Mouse (Mus musculus): ENCODE measurements at regions not wholly inside any gene's neighbourhood (a gene's known extent, or its start where the extent isn't known, plus 50 kb on each side); places are given as distances from the start of the nearest gene placed in this dataset.

DNA sequence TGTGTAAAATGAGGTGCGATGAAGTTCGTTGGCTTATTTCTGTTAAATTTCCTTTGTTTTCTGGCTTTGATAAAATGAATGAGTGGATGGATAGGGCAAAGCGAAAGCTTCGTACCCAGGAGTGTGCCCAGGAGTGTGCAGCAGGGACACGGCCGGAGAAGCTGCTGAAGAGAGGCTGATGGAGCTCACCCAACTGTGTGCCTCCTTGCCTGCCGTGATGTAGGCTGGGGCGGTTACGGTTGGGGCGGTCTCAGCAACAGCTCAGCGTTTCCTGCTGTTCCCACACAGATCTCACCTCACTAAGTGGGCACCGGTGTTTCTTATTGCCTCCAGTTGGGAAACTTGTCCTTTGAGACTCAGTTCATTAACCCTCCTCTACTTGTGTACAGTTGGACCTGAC is 208.2 kb upstream of the Ttc29 start:
- no peak for DNase-seq (ENCODE audit: low read depth, low spot score)

DNA sequence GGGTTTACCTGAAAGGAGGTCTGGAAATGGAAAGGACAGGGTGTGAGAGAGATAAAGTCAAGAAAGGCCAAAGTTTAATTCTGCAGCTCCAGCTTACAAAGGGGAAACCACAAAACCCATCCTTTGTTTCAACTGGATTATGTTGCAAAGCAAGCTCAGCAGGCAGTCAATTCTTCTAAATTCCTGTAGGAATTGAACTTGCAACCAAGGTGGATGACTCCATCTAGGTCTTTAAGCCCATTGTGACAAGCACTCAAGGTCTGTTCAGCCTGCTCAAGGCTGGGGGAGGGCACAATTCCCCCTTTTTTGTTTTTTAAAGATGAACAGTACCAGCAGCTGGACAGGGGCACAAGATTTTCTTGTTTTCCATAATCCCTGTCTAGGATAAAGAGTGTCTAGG is 200.0 kb upstream of the Ttc29 start:
- DNase-seq (ENCODE audit: low read depth, low spot score), result no peak

DNA sequence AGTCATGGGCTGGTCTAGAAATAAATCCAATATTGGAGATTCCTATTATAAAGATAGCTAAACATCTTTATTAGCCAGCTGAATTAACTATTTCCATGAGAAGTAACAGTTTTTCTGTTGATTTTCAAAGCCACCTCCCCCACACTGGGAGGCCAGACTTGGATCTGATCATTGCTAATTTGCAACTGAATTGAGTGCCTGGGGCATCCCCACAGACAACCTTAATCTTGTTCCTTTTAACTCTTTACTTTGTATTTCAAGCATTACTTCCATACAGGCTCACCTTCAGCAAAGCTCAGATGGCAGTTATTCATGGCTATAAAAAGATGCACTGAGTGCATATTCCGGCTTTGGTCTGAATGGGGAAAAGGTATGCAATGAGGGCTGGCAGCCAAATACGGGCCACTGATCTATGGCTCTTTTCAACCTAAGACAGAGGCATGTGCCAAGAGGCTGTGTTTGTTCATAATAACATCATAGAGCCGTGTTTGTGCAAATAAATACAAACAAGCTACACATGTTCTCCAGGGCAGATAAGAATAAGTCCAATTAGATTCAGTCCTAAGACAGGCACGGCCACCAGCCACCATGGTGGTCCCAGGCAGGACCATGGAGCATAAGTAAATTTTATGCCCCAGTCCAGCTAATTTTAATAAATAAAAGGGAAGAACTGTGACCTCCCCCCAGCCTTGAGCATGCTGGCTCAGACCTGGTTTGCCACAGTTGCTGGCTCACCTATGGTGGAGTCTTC is 194.5 kb upstream of the Ttc29 start:
- DNase-seq (ENCODE audit: low read depth, low spot score), result no peak

DNA sequence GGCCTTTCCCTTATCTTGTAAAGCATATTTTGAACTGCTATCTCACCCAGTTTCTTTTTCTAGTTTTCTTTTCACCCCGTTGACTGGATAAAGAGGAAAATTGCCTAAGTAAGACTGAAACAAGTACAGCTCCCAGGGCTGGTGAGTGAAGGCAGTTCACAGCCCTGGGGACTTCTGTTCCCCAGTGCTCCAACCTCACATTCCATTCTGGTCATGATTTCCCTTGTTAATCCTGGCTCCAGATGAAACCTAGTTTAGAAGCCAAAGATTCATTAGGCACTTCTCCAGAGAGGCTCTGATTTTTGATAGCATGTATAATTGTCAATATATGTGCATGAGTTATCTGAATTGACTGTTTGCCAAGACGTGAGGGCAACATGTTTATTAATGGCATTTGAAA is 191.6 kb upstream of the Ttc29 start:
- no peak for DNase-seq (ENCODE audit: low read depth, low spot score)

DNA sequence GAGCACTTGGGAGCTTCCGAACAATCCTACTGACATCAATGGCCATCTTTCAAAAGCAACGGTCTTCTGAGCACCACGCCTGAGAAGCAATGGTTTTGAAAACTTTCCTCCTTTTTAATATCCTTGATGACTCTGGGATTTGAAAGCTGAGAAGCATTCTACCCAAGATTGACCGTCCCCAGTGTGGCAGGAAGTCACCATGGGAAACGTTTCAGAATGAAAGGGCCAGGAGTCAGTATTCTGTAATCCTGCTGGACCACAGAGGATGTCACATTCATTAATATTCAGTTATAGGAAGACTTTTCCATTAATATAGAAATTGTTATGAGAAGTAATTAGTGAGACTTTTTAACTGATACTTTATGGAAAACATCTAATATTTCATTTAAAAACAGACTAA is 190.1 kb upstream of the Ttc29 start:
- no peak for DNase-seq (ENCODE audit: low read depth, low spot score)

DNA sequence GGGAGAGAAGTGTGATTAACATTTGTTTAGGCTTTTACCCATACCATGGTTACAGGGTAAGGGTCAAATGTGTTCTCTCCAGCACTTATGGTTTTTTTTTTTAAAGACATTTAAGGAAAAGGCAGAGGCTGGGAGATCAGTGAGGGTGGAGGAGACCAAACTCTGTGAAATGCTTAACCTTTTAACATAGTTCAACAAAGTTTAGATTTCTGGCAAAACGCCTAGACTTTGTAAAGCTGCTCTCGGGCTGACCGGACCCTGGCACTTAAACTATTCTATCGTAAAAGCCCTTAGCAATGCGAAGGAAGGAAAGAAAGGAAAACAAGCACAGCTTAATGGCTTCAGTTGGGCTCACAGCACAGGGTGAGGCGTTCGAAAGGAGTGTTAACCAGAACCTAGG is 189.6 kb upstream of the Ttc29 start:
- DNase-seq (ENCODE audit: low read depth, low spot score), result no peak

DNA sequence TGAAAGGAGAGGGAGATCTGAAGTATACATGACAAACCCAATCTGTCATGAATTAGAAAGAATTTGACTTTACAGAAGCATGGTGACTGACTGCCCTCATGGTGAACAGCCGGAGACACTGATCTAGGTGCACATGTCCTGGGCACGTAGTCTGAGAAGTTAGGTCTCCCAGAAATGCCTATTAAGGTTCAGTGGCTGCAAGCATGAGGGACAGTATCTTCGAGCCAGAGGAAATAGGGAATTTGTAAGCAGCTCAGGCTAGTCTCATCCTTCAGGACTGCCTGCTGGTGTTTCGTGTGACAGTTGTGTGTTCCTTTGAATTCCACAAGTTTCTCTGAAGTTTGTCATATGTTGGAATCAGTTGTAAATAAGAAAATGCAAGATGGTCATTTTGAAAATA is 189.2 kb upstream of the Ttc29 start:
- no peak for DNase-seq (ENCODE audit: low read depth, low spot score)

DNA sequence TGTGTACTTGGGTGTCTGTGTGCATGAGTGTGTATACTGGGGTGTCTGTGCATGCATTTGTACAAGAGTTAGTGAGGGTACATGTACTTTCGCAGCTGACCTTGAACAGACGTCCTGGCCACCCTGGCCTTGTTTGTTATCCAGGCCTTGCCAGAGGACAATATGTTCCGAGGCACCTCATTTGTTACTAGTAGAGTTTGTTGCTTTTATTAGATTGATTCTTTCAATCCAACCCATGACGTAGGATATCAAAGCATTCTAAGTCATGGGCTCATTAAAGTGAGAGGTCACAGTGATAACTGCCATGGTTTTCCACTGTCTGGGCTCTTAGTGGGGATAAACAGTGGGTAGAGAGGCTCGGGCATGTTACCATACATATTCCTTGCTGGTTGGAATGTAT is 188.1 kb upstream of the Ttc29 start:
- no peak for DNase-seq (ENCODE audit: low read depth, low spot score)

DNA sequence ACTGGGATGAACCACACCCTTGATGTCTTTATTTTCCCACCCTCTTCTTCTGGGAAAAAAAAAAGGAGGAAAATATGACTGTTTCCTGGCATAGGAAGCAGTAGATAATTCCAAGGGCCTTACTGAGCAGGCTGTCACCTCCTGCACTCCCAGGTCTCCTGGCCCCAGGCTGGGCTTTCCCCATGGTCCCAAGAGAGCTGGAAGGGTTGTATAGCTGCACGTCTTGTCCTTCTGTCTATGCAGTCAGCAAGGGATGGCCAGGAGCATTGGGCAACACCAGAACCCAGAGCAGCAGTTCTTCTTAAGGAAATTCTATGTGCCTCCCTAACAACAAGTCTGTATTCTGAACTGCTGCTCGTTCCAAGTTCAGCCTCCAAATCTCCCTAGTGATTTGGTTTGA is 185.7 kb upstream of the Ttc29 start:
- DNase-seq (ENCODE audit: low read depth, low spot score), result no peak

DNA sequence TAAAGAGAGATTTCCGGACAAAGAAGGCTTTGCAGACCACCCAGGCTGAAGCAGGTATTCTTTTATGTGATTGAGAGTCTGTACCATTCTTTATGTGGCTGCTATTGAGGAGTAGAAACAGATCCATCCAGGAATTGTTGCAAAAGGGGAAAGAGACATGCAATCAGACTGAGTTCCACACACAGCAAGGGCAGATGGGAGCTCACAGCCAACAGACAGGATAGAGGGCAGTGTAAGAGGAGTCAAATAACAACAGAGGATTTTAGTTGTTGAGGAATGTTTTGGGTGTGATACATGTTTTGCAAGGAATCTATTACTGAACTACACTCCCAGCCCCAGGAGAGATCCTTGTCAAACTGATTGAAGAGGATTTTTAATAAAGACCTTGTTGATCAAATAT is 184.2 kb upstream of the Ttc29 start:
- DNase-seq (ENCODE audit: low read depth, low spot score), result no peak

DNA sequence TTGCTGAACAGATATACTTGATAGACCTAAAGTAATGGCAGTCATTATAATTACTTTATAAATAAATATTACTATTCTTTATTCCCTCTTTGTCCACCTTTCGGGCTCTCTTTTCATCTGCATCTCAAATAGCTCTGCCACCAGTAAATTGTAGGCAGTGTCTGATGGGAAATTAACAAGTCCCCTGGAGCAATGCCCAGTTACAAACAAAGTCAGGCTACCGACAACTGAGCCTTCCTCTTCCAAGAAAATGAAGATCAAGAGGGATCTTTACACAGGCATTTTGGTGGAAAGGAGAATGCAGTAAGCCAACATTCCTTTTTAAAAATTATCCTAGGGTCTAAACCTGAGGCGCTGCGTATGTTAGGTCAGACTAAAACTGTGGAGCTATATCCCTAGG is 181.3 kb upstream of the Ttc29 start:
- DNase-seq (ENCODE audit: low read depth, low spot score), result no peak

DNA sequence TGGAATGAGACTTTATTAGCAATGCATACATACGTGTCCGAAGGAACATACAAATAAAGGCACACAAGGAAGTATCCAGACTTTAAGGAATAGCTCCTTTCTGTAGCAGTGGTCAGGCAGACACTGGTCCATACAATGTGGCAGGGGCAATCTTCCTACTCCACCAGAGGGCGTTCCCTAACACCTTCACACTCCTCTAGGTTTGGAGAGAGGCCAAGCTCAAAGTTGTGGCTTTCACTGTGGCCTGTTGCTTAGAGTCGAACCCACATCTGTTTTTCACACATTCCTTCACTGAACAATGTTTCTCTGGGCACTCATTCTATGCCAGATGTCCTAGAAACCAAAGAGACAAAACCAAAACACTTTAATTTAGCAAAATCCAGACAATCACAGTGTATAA is 178.4 kb upstream of the Ttc29 start:
- no peak for DNase-seq (ENCODE audit: low read depth, low spot score)

DNA sequence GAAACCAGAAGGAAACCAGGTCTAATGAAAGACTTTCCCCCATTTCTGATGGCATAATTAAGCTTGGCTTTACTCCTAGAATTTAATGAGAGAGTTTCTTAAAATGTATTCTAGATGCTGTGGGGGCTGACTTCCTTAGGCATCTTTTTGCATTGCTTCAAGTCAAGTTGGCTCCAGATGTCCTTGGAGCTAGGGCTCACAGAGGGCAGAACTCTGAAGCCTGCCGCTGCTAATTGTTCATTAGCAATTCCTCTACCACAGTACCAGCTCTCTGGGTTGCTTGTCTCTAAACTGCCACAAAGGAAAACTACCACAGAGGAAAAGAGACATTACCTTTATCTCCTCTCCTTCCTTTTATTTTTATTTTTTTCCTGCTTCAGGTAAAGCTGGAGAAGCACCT is 175.9 kb upstream of the Ttc29 start:
- DNase-seq (ENCODE audit: low read depth, low spot score), result no peak

DNA sequence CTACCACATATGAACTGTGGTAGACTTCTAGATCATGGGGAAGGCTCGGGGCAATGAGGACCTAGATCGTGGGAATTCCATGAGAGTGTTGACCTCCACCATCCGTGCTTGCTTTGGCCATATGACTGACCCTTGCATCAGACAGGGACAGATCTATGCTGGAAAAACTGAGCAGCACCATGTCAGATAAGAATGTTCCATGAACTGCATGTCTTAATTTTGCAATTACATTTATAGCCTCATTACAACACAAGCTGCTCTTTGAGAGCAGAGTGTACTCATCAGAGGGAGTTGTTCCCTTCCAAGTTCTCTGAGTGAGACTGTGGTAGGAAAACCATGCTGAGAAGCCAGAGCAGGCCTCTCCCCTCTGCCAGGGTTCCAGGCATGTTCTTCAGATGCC is 166.4 kb upstream of the Ttc29 start:
- DNase-seq (ENCODE audit: low read depth, low spot score), result no peak

DNA sequence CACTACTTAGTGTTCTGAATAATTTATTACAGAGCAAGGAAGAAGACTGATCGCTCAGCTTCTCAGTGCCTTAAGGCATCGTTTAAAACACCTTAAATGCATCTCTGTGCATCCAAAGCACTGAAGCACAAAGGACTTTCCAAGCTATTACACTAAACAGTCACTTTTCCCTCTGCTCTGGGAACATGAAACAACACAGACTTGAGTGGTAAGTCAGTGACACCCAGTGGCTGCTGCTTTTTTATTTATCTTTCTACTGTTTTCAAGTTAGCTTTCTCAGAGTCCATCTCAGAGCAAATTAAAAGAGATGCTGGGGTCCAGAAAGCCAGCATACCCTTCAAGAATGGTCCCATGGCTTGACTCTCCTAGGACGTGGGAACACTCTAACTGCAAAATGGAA is 162.3 kb upstream of the Ttc29 start:
- DNase-seq (ENCODE audit: low read depth, low spot score), result no peak

DNA sequence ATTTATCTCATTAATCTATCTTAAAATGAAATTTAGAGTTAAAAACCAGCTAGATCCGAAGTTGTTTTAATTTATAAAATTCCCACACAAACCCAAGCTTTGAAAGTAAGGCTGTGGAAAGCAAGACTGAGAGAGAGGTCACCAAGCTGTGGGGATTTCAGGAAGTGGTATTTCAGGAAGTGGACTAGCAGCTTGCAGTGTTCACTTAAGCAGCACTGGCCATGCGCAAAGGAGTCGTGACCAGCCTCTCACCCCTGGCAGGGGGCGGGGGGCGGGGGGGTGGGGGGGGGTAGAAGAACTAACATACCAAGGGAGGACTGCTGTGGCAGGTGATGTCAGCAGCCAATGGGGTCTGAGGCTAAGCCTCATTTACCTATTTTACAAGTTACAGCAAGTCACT is 158.7 kb upstream of the Ttc29 start:
- DNase-seq (ENCODE audit: low read depth, low spot score), result no peak

DNA sequence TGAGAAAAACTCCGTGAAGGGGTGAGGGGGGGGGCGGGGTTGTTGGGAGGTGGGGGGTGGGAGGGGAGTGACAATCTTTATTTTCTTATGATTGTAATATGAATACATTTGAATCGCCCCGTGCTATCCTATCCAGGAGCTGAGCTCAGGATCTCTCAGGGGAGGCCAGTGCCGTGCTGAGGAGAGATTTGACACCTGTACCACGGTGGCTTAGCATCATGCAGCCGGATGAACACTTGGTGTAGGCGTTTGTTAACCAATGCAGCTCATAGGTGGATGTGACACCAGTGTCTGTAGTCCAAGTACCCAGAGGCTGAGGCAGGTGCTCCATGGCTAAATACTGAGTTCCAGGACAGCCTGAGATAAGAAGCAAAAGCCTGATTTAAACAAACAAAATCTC is 158.2 kb upstream of the Ttc29 start:
- no peak for DNase-seq (ENCODE audit: low read depth, low spot score)

DNA sequence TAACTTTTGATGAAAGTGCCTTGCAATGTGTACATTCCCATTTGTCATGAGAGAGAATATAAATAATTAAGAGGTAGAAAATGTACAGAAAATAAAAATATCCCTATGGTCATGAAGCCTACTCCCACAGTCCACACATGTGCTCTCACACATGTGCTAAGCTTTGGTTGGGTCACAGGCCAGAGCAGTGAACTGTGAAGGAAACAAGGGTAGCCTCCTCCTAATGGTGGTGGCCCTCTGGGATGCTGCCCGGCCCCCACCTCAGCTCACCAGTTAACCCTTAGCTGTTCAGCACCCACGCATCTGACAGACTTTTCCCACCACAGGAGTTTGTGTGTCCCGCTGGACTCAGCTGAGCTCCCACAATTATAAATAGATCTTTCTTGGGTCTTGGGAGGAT is 157.6 kb upstream of the Ttc29 start:
- no peak for DNase-seq (ENCODE audit: low read depth, low spot score)

DNA sequence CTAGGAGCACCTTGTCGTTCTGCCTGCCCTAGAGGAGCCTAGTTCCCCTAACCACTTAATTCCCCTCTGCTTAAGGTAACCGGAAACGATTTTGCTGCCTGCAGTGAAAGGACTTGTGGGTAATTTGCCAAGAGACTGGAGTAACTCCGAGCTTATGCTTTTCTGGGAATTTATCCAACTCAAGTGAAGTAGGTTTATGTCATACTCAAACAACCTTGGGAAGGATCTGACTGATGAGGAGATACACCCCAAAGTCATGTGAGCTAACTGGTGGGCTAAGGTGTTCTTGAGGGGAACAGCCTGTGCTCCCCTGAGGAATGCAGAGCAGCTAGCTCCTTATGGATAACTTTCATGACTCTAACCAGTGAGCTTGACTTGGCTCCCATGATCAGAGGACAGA is 155.7 kb upstream of the Ttc29 start:
- no peak for DNase-seq (ENCODE audit: low read depth, low spot score)

DNA sequence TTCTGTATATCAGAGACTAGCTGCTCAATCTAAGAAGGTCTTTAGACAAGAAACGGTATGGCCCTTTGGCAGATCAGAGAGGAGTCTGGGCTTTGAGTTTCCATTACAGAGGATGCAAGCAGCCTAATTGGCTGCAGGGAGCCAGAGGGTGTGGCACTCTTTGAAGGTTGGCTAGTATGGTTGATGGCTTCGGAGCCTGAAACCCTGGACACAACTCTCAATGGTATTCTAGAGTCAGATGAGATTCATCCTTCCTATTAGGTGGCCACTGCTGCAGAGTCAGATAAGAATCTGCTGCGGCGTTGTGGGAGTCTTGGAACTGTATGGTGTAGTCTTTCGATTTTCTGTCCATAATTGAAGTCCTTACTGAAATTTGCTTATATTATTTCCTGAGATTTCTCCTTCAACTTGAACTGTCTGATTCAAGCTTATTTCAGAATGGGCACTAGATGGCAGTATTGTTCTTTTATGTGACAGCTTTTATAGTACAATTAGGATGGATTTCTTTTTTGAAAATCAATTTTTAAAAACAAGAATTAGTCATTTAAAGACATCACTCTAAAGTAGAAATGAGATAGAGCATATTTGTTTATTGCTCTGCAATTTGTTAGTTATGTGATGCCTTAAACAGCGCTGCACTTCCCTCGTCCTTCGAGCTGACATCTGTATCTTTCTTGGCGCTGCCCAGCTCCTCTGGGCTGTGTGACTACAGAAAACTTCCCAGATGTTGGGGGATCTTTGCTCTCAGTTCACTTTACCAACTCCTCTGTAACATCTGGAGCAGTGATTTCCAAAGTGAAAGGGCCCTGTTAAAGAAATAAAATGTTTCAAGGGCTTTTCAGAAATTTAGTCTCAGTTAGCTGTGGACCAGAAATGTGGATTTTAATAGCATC is 151.0 kb upstream of the Ttc29 start:
- peak; percentile 11 for DNase-seq (ENCODE audit: low read depth, low spot score)

DNA sequence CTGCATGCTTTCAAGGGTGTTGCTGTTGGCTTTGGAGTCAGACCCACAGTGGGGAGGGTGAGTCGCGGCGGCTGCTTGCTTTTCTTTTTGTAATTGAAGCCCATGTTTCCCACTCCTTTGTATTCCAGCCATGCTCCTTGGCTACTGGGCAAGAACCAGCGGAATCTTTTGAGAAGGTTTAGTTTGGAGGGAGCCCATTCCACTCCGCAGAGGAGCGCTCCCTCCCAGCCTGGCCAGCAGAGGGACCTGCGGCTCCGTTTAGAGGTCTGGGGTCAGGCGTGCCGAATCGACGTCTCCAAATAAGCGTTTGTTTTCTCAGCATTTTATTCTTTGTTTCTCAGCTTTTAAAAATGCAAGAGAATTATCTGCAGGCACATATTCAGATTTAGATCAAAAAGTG is 149.6 kb upstream of the Ttc29 start:
- DNase-seq (ENCODE audit: low read depth, low spot score), result no peak

DNA sequence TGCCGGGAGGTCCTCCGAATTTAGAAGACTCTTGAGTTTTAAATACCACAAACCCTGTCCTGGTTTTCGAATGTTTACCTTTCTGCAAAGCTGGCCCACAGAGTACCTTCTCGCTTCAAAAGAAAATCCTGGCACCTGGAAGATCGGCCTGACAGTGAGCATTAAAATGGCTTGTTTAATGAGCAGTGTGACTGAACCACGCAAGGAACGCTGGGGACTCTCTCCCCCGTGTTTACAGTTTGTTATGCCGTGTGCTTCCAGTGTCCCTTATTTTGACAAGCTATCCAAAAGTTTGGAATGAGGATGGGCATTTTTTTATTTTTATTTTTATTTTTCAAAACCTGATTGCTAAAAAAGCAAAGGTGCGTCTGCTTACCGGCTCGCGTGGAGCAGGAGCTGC is 148.9 kb upstream of the Ttc29 start:
- DNase-seq (ENCODE audit: low read depth, low spot score), result no peak

DNA sequence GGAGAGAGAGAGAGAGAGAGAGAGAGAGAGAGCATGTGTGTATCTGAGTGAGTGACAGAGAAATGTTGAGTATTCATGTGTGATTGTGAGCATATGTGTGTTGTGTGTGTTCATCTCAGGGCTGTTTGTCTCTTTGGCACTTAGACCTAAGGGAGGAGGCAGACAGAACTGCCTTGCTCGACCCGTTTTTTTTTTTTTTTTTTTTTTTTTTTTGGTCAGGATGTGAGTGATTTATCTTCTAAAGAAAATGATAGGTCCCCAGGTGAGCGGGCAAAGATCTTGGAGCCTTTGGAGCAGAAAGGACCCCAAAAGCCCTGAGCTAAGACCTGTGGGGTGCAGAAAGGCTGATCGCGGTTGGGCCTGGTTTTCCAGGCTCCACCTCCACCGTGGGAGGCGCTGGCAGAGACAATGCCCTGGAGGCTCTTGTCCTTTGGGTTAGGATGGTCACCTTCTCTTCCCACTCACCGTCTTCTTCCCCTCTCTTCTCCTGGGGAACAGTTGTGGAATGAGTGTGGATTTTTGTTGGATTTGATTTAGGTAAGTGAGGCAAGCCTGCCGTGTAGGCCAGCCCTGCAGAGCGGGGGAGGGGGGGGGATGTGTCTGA is 147.1 kb upstream of the Ttc29 start:
- DNase-seq (ENCODE audit: low read depth, low spot score), result no peak
